Comparison of ENCODE assay signal across 17 mouse cellular contexts in genomic region chr5:120228613-120229409, GRCm38 (mm10).
DNase-seq lines count a peak whose midpoint lies in the region; ATAC-seq and TF ChIP-seq lines count a peak whose summit lies in the region.
"Had no signal": no experiment of that assay in that cellular context is flagged by ENCODE, and none has a peak within 500 bp of the region (broad histone marks: within the 10 kb centered on the region; RNA-seq: fewer than 3 reads in every experiment).

No protein-coding gene starts in this region.

- in situ Hi-C loops in ES-E14 (cut with MboI; ENCODE audit: low sequenced_read_pairs in 2 of 2, unreplicated experiment in 2 of 2) = no loop called here

- peaks cover 15% of the 10 kb centered on the region; the same call in 1 of the 2 replicates for H3K27me3 ChIP-seq in kidney, embryonic 16.5 days (ENCODE audit: insufficient read depth, low read length)
- no peaks in the 10 kb centered on the region for H3K27me3 ChIP-seq in intestine, embryonic 15.5 days (replicated peaks)
- 0 out of 2 replicates have a peak, but pooled peaks cover 13% of the 10 kb centered on the region for H3K27me3 ChIP-seq in midbrain, embryonic 14.5 days (ENCODE audit: control insufficient read depth, insufficient read depth, low read length)

- H3K9ac ChIP-seq in kidney, embryonic 16.5 days (replicated peaks; ENCODE audit: low read length) = no peak overlapping the region
- H3K9ac ChIP-seq in ES-E14 (ENCODE audit: insufficient read depth, low read depth, low read length, poor library complexity, severe bottlenecking) = no peak overlapping the region
- H3K9ac ChIP-seq in intestine, embryonic 15.5 days = no peak overlapping the region
- no peak overlapping the region; the same call in 1 of the 2 replicates for H3K9ac ChIP-seq in midbrain, embryonic 14.5 days (replicated peaks; ENCODE audit: low read length)

- no peak overlapping the region for H3K27ac ChIP-seq in kidney, embryonic 16.5 days (ENCODE audit: low read length)
- no peak overlapping the region for H3K27ac ChIP-seq in ES-E14 (ENCODE audit: insufficient read depth, low read depth, low read length, poor library complexity, severe bottlenecking)
- H3K27ac ChIP-seq in intestine, embryonic 15.5 days = peak overlapping the region; percentile 36; the same call in 1 of the 2 replicates
- H3K27ac ChIP-seq in midbrain, embryonic 14.5 days (replicated peaks; ENCODE audit: low read depth, low read length) = peak overlapping the region; percentile 62
- H3K27ac ChIP-seq: kidney, postnatal 0 days had no signal

- H3K4me3 ChIP-seq in kidney, embryonic 16.5 days (ENCODE audit: low read length) = no peak overlapping the region
- peak overlapping the region; percentile 18 to 21; a peak in 1 of 4 replicates for H3K4me3 ChIP-seq in ES-E14 (ENCODE audit: insufficient read depth in 1 of 2, low read depth in 1 of 2, low read length in 2 of 2, poor library complexity in 1 of 2, severe bottlenecking in 1 of 2)
- no peak overlapping the region for H3K4me3 ChIP-seq in intestine, embryonic 15.5 days (replicated peaks)
- no peak overlapping the region for H3K4me3 ChIP-seq in midbrain, embryonic 14.5 days (replicated peaks; ENCODE audit: low read depth, low read length)
- H3K4me3 ChIP-seq: myocyte had no signal

- intact Hi-C loops in gastrocnemius, postnatal 14 days (cut with DNase I; ENCODE audit: low total_unique reads) = no loop called here

- no peaks in the 10 kb centered on the region for H3K36me3 ChIP-seq in kidney, embryonic 16.5 days (ENCODE audit: insufficient read depth, low read length)
- H3K36me3 ChIP-seq in ES-E14 (ENCODE audit: control insufficient read depth, insufficient read depth, low read length, poor library complexity, severe bottlenecking) = no peaks in the 10 kb centered on the region
- H3K36me3 ChIP-seq in intestine, embryonic 15.5 days = no peaks in the 10 kb centered on the region
- no peaks in the 10 kb centered on the region for H3K36me3 ChIP-seq in midbrain, embryonic 14.5 days (ENCODE audit: control insufficient read depth, insufficient read depth, low read length)

- peaks cover 17% of the 10 kb centered on the region; the same call in 1 of the 2 replicates for H3K4me1 ChIP-seq in kidney, embryonic 16.5 days (ENCODE audit: insufficient read depth, low read length)
- H3K4me1 ChIP-seq in ES-E14 (ENCODE audit: control insufficient read depth in 2 of 2, insufficient read depth in 2 of 2, low read length in 2 of 2, poor library complexity in 1 of 2) = no peaks in the 10 kb centered on the region; a peak in 1 of 4 replicates
- peaks cover 7% of the 10 kb centered on the region for H3K4me1 ChIP-seq in intestine, embryonic 15.5 days (replicated peaks)
- peaks cover 33% of the 10 kb centered on the region for H3K4me1 ChIP-seq in midbrain, embryonic 14.5 days (ENCODE audit: control insufficient read depth, insufficient read depth, low read length)

- H3K4me2 ChIP-seq in kidney, embryonic 16.5 days (replicated peaks; ENCODE audit: low read depth, low read length) = no peak overlapping the region
- peak overlapping the region; percentile 48 for H3K4me2 ChIP-seq in intestine, embryonic 15.5 days (replicated peaks)
- H3K4me2 ChIP-seq in midbrain, embryonic 14.5 days (ENCODE audit: low read length) = 0 out of 2 replicates have a peak overlapping the region, but pooled peaks have one; percentile 8
- H3K4me2 ChIP-seq: heart, embryonic 11.5 days had no signal

- no peaks in the 10 kb centered on the region for H3K9me3 ChIP-seq in kidney, embryonic 16.5 days (ENCODE audit: low read length)
- no peaks in the 10 kb centered on the region for H3K9me3 ChIP-seq in ES-E14 (ENCODE audit: control insufficient read depth, insufficient read depth, low read depth, low read length)
- H3K9me3 ChIP-seq in intestine, embryonic 15.5 days = no peaks in the 10 kb centered on the region
- H3K9me3 ChIP-seq in midbrain, embryonic 14.5 days (ENCODE audit: control insufficient read depth, low read length) = no peaks in the 10 kb centered on the region

- WGBS in kidney, embryonic 16.5 days = 40% methylated on average over 20 of the region's 20 CpGs
- WGBS in intestine, embryonic 15.5 days = 23% methylated on average over 20 of the region's 20 CpGs
- WGBS in midbrain, embryonic 14.5 days = 22% methylated on average over 20 of the region's 20 CpGs

- DNase-seq in kidney, postnatal 36 days = peak; percentile 9 to 11
- DNase-seq in ES-E14 (ENCODE audit: low read depth, low spot score) = no peak
- DNase-seq in midbrain, embryonic 14.5 days = peak; percentile 57
- DNase-seq in gastrocnemius, postnatal 14 days = no peak
- no peak for DNase-seq in cerebellum, adult 11-12 months
- no peak for DNase-seq in urinary bladder, postnatal 10 days (ENCODE audit: low spot score)
- DNase-seq: adrenal gland, adult 2 months; cerebellum, adult 8-10 months; gastrocnemius, postnatal 10 days; layer of hippocampus, adult 9-11 months; lung, postnatal 36 days had no signal

- ATAC-seq in kidney, embryonic 16.5 days (ENCODE audit: low FRiP score, low TSS enrichment) = no peak
- peak; percentile 92 for ATAC-seq in intestine, embryonic 15.5 days
- ATAC-seq in midbrain, embryonic 14.5 days (ENCODE audit: low FRiP score, low TSS enrichment) = no peak
- ATAC-seq: forebrain, embryonic 16.5 days had no signal

TF ChIP-seq in ES-E14, 5 proteins besides CTCF, POLR2A, EP300 and RAD21:
- TF ChIP-seq ZC3H11A (IDR thresholded peaks at IDR 0.05; ENCODE audit: borderline replicate concordance, low read depth, low read length) (no peak), MAFK (IDR thresholded peaks at IDR 0.05; ENCODE audit: insufficient read depth, low read depth, low read length) (no peak), HCFC1 (IDR thresholded peaks at IDR 0.05; ENCODE audit: borderline replicate concordance, insufficient read depth, low read length) (no peak), CHD2 (IDR thresholded peaks at IDR 0.05; ENCODE audit: low read depth, low read length) (no peak), ZNF384 (IDR thresholded peaks at IDR 0.05; ENCODE audit: low read depth, low read length) (no peak)

Comparison
In these comparisons a context has a peak if more than half of its experiments do, and no peak if none do; other contexts are left out.
1. DNase-seq: peak in kidney, postnatal 36 days (2 of 2) and midbrain, embryonic 14.5 days (single experiment); none in ES-E14 (single experiment), gastrocnemius, postnatal 14 days (single experiment), cerebellum, adult 11-12 months (single experiment) and urinary bladder, postnatal 10 days (single experiment).
2. H3K27ac ChIP-seq: peak in intestine, embryonic 15.5 days (single experiment) and midbrain, embryonic 14.5 days (single experiment); none in kidney, embryonic 16.5 days (single experiment) and ES-E14 (single experiment).
3. H3K4me3 ChIP-seq: peak in ES-E14 (2 of 2); none in kidney, embryonic 16.5 days (single experiment), intestine, embryonic 15.5 days (single experiment) and midbrain, embryonic 14.5 days (single experiment).